Mouse (Mus musculus): ENCODE measurements around the gene Gm14401. TPM values are rescaled to one million over a fixed set of nuclear protein-coding genes. Genes with fewer than 3 reads are reported as not detected.
"Not testable (repeated sequence)": the region's sequence is repeated elsewhere in the genome, so short reads cannot be mapped to it uniquely, and the experiment has no call there.

Gm14401 gene
- polyA plus RNA-seq (2012; rRNA removed) = not detected in 2 replicates

GRCm38 (mm10) chr2:177073432-177074423, at the start of gene Gm14401:
Gene Gm14401 (plus strand): TSS chr2:177074320.
- not testable (repeated sequence) for H3K4me1 ChIP-seq (ENCODE audit: control insufficient read depth, insufficient read depth, low read length); DNase-seq; H3K4me3 ChIP-seq (replicated peaks; ENCODE audit: extremely low read depth, low read depth, low read length)
- WGBS = 59% methylated on average over 7 of the region's 7 CpGs

GRCm38 (mm10) chr2:177072807-177073206, 1.3 kb upstream of the Gm14401 start:
- H3K4me1 ChIP-seq (ENCODE audit: control insufficient read depth, insufficient read depth, low read length); DNase-seq; H3K4me3 ChIP-seq (replicated peaks; ENCODE audit: extremely low read depth, low read depth, low read length): not testable (repeated sequence)
- whole genome bisulfite sequencing = 82% methylated on average over 1 of the region's 1 CpGs

- not testable (repeated sequence) for H3K4me3 ChIP-seq (replicated peaks; ENCODE audit: extremely low read depth, low read depth, low read length); H3K4me1 ChIP-seq (ENCODE audit: control insufficient read depth, insufficient read depth, low read length); DNase-seq
Observed at GRCm38 (mm10) chr2:177075015-177075414, 895 bp downstream of the Gm14401 start.

- H3K4me1 ChIP-seq (ENCODE audit: control insufficient read depth, insufficient read depth, low read length); DNase-seq; H3K4me3 ChIP-seq (replicated peaks; ENCODE audit: extremely low read depth, low read depth, low read length): not testable (repeated sequence)
- 58% methylated on average over 1 of the region's 1 CpGs for WGBS
Observed at GRCm38 (mm10) chr2:177079866-177080265, 5.7 kb downstream of the Gm14401 start.

GRCm38 (mm10) chr2:177109086-177109485, 35.0 kb downstream of the Gm14401 start:
- H3K4me3 ChIP-seq (replicated peaks; ENCODE audit: extremely low read depth, low read depth, low read length); DNase-seq; H3K4me1 ChIP-seq (ENCODE audit: control insufficient read depth, insufficient read depth, low read length): not testable (repeated sequence)
- 82% methylated on average over 5 of the region's 5 CpGs for WGBS

- H3K4me1 ChIP-seq (ENCODE audit: control insufficient read depth, insufficient read depth, low read length); H3K4me3 ChIP-seq (replicated peaks; ENCODE audit: extremely low read depth, low read depth, low read length); DNase-seq: not testable (repeated sequence)
- 45% methylated on average over 1 of the region's 1 CpGs for WGBS
Observed at GRCm38 (mm10) chr2:177129097-177129496, 55.0 kb downstream of the Gm14401 start.

Other genes with a start within 250 kb of the Gm14401 start
- not detected in 2 replicates for gene Gm14408, start 243.2 kb upstream of the Gm14401 start, polyA plus RNA-seq (2012; rRNA removed)
- gene Gm14296, start 146.5 kb upstream of the Gm14401 start, polyA plus RNA-seq (2012; rRNA removed) = 1.00 and 1.9 TPM in 2 replicates
- 0.72 and 1.1 TPM in 2 replicates for gene Gm14419, start 73.4 kb upstream of the Gm14401 start, polyA plus RNA-seq (2012; rRNA removed)
- gene Gm14410, start 132.1 kb downstream of the Gm14401 start, polyA plus RNA-seq (2012; rRNA removed) = 2.8 and 4.4 TPM in 2 replicates
- gene Gm14409, start 192.7 kb downstream of the Gm14401 start, polyA plus RNA-seq (2012; rRNA removed) = not detected in 2 replicates
- gene Gm14412, start 250.0 kb downstream of the Gm14401 start, polyA plus RNA-seq (2012; rRNA removed) = 0.09 TPM in 2 replicates

All from lung, adult 2 months (tissue).